Mouse (Mus musculus): ENCODE data around the gene Usp28. TPM values are rescaled to one million over a fixed set of nuclear protein-coding genes. Genes with fewer than 3 reads are reported as not detected.

Usp28 gene
- polyA plus RNA-seq, 1 experiment from 2014 or later = 12.1 TPM

GRCm38 (mm10) chr9:48985708-48986088, 523 bp downstream of the Usp28 start:
- peak overlapping the region; percentile 78 for H3K9ac ChIP-seq (ENCODE audit: low read depth, low read length)
- no peak for TF ChIP-seq CTCF (IDR thresholded peaks at IDR 0.05; ENCODE audit: low read depth)
- ATAC-seq (replicated peaks; ENCODE audit: low FRiP score, low read depth) (no peak), DNase-seq (ENCODE audit: low spot score) (no peak)
- H3K4me3 ChIP-seq (replicated peaks; ENCODE audit: low read depth, low read length) = peak overlapping the region; percentile 77
- H3K4me1 ChIP-seq (replicated peaks; ENCODE audit: insufficient read depth, low read length) = peaks cover 19% of the 10 kb centered on the region
- no peaks in the 10 kb centered on the region for H3K27me3 ChIP-seq (ENCODE audit: insufficient read depth, low read length)
- H3K4me2 ChIP-seq (ENCODE audit: low read length) = peak overlapping the region; percentile 92
- WGBS = under 1% methylated on average over 20 of the region's 20 CpGs
- no peaks in the 10 kb centered on the region for H3K36me3 ChIP-seq (ENCODE audit: insufficient read depth, low read length)
- peak overlapping the region; percentile 82 for H3K27ac ChIP-seq
- H3K9me3 ChIP-seq (replicated peaks; ENCODE audit: low read length) = no peaks in the 10 kb centered on the region

GRCm38 (mm10) chr9:48986616-48987141, 1.5 kb downstream of the Usp28 start:
- no peak for DNase-seq (ENCODE audit: low spot score)
- no peak for TF ChIP-seq CTCF (IDR thresholded peaks at IDR 0.05; ENCODE audit: low read depth)
- 41% methylated on average over 7 of the region's 7 CpGs for WGBS

GRCm38 (mm10) chr9:48987201-48988101, 2.3 kb downstream of the Usp28 start:
- no peak for ATAC-seq (replicated peaks; ENCODE audit: low FRiP score, low read depth)
- no peak for TF ChIP-seq CTCF (IDR thresholded peaks at IDR 0.05; ENCODE audit: low read depth)
- no peak overlapping the region for H3K9ac ChIP-seq (ENCODE audit: low read depth, low read length)
- H3K4me1 ChIP-seq (replicated peaks; ENCODE audit: insufficient read depth, low read length) = peaks cover 19% of the 10 kb centered on the region
- H3K9me3 ChIP-seq (replicated peaks; ENCODE audit: low read length) = no peaks in the 10 kb centered on the region
- H3K27ac ChIP-seq = no peak overlapping the region
- H3K27me3 ChIP-seq (ENCODE audit: insufficient read depth, low read length) = no peaks in the 10 kb centered on the region
- WGBS = 35% methylated on average over 12 of the region's 12 CpGs
- peak; percentile 52 for DNase-seq (ENCODE audit: low spot score)
- peak overlapping the region; percentile 92; the same call in 1 of the 2 replicates for H3K4me2 ChIP-seq (ENCODE audit: low read length)
- no peaks in the 10 kb centered on the region for H3K36me3 ChIP-seq (ENCODE audit: insufficient read depth, low read length)
- no peak overlapping the region for H3K4me3 ChIP-seq (replicated peaks; ENCODE audit: low read depth, low read length)

More at GRCm38 (mm10) chr9:48986616-48987141, 1.5 kb downstream of the Usp28 start:
- Histone ChIP-seq H3K4me2 (ENCODE audit: low read length) (peak overlapping the region; percentile 92), H3K27ac (no peak overlapping the region), H3K9me3 (replicated peaks; ENCODE audit: low read length) (no peaks in the 10 kb centered on the region), H3K4me1 (replicated peaks; ENCODE audit: insufficient read depth, low read length) (peaks cover 19% of the 10 kb centered on the region), H3K4me3 (replicated peaks; ENCODE audit: low read depth, low read length) (no peak overlapping the region), H3K27me3 (ENCODE audit: insufficient read depth, low read length) (no peaks in the 10 kb centered on the region), H3K36me3 (ENCODE audit: insufficient read depth, low read length) (no peaks in the 10 kb centered on the region), H3K9ac (ENCODE audit: low read depth, low read length) (no peak overlapping the region)
- no peak for ATAC-seq (replicated peaks; ENCODE audit: low FRiP score, low read depth)

- ATAC-seq (replicated peaks; ENCODE audit: low FRiP score, low read depth) (no peak), DNase-seq (ENCODE audit: low spot score) (no peak)
- TF ChIP-seq CTCF (IDR thresholded peaks at IDR 0.05; ENCODE audit: low read depth) = no peak
- peaks cover 12% of the 10 kb centered on the region for H3K4me1 ChIP-seq (replicated peaks; ENCODE audit: insufficient read depth, low read length)
- H3K36me3 ChIP-seq (ENCODE audit: insufficient read depth, low read length) = no peaks in the 10 kb centered on the region
- WGBS = 84% methylated on average over 5 of the region's 5 CpGs
- H3K4me2 ChIP-seq (ENCODE audit: low read length) = no peak overlapping the region
- H3K27ac ChIP-seq = no peak overlapping the region
- no peak overlapping the region for H3K4me3 ChIP-seq (replicated peaks; ENCODE audit: low read depth, low read length)
- H3K9me3 ChIP-seq (replicated peaks; ENCODE audit: low read length) = no peaks in the 10 kb centered on the region
- no peaks in the 10 kb centered on the region for H3K27me3 ChIP-seq (ENCODE audit: insufficient read depth, low read length)
- no peak overlapping the region for H3K9ac ChIP-seq (ENCODE audit: low read depth, low read length)
These were observed 6.5 kb downstream of the Usp28 start for GRCm38 (mm10) chr9:48991671-48992070.

- ATAC-seq (replicated peaks; ENCODE audit: low FRiP score, low read depth) (no peak), DNase-seq (ENCODE audit: low spot score) (no peak)
- 90% methylated on average over 7 of the region's 7 CpGs for WGBS
- TF ChIP-seq CTCF (IDR thresholded peaks at IDR 0.05; ENCODE audit: low read depth) = no peak
- Histone ChIP-seq H3K4me3 (replicated peaks; ENCODE audit: low read depth, low read length) (no peak overlapping the region), H3K27me3 (ENCODE audit: insufficient read depth, low read length) (no peaks in the 10 kb centered on the region), H3K9ac (ENCODE audit: low read depth, low read length) (no peak overlapping the region), H3K4me1 (replicated peaks; ENCODE audit: insufficient read depth, low read length) (no peaks in the 10 kb centered on the region), H3K36me3 (ENCODE audit: insufficient read depth, low read length) (no peaks in the 10 kb centered on the region), H3K4me2 (ENCODE audit: low read length) (no peak overlapping the region), H3K9me3 (replicated peaks; ENCODE audit: low read length) (no peaks in the 10 kb centered on the region), H3K27ac (no peak overlapping the region)
These were observed 9.6 kb downstream of the Usp28 start for GRCm38 (mm10) chr9:48994779-48995178.

- 96% methylated on average over 1 of the region's 1 CpGs for WGBS
- Histone ChIP-seq H3K9me3 (replicated peaks; ENCODE audit: low read length) (no peaks in the 10 kb centered on the region), H3K4me2 (ENCODE audit: low read length) (no peak overlapping the region), H3K27me3 (ENCODE audit: insufficient read depth, low read length) (no peaks in the 10 kb centered on the region), H3K36me3 (ENCODE audit: insufficient read depth, low read length) (no peaks in the 10 kb centered on the region), H3K27ac (no peak overlapping the region), H3K4me3 (replicated peaks; ENCODE audit: low read depth, low read length) (no peak overlapping the region), H3K9ac (ENCODE audit: low read depth, low read length) (no peak overlapping the region), H3K4me1 (replicated peaks; ENCODE audit: insufficient read depth, low read length) (no peaks in the 10 kb centered on the region)
- DNase-seq (ENCODE audit: low spot score) (no peak), ATAC-seq (replicated peaks; ENCODE audit: low FRiP score, low read depth) (no peak)
- peak; percentile 40; the same call in 1 of the 2 replicates for TF ChIP-seq CTCF (IDR thresholded peaks at IDR 0.05; ENCODE audit: low read depth)
These were observed 10.6 kb downstream of the Usp28 start for GRCm38 (mm10) chr9:48995735-48996134.

Data from kidney, postnatal 0 days (tissue).